Mouse (Mus musculus) small intestine, adult 2 months (tissue): ENCODE results near the gene Kansl1l.

ENCODE experiments used
- CTCF ChIP-seq: fragments of 200-500 bp; IDR thresholded peaks from 2 replicates; pipeline ENCODE4 v1.5.1; 2012; ENCODE audit warnings: low read depth, mild to moderate bottlenecking, control low read depth, inconsistent platforms, low read length, moderate library complexity, mixed read lengths; ENCODE audit not compliant: insufficient replicate concordance, insufficient read length; ENCODE audit errors: extremely low read depth
- POLR2A ChIP-seq: fragments of 200-500 bp; IDR thresholded peaks from 2 replicates; pipeline ENCODE4 v1.6.1; 2012; ENCODE audit warnings: low read depth, mild to moderate bottlenecking, control low read depth, inconsistent platforms, low read length, moderate library complexity

GRCm38 (mm10) chr1:66841938-66842337 is 24.6 kb upstream of the Kansl1l start:
- no peak for TF ChIP-seq CTCF
- no peak for TF ChIP-seq POLR2A
